Mouse (Mus musculus): ENCODE measurements at regions not wholly inside any gene's neighbourhood (a gene's known extent, or its start where the extent isn't known, plus 50 kb on each side); places are given as distances from the start of the nearest gene placed in this dataset.
"Not testable (repeated sequence)": the region's sequence is repeated elsewhere in the genome, so short reads cannot be mapped to it uniquely, and the experiment has no call there.

- no peak for DNase-seq (ENCODE audit: extremely low spot score, low spot score)
Observed at GRCm38 (mm10) chr13:4935940-4936339, 327.0 kb upstream of the Akr1e1 start.

GRCm38 (mm10) chr13:4939849-4940248 is 330.9 kb upstream of the Akr1e1 start:
- DNase-seq (ENCODE audit: extremely low spot score, low spot score) = no peak

DNA sequence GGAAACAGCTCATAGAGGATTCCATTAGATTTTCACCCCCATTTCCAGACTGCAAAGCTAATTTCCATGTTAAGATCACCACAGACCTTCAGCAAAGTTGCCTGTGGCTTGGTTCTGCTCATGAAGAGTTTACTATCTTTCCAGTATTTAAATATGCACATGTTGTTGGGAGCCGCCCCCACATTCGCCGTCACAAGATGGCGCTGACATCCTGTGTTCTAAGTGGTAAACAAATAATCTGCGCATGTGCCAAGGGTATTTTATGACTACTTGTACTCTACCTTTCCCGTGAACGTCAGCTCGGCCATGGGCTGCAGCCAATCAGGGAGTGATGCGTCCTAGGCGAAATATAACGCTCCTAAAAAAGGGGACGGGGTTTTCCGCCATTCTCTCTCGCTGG is 333.5 kb upstream of the Akr1e1 start:
- peak; percentile 17 for DNase-seq (ENCODE audit: extremely low spot score, low spot score)

DNA sequence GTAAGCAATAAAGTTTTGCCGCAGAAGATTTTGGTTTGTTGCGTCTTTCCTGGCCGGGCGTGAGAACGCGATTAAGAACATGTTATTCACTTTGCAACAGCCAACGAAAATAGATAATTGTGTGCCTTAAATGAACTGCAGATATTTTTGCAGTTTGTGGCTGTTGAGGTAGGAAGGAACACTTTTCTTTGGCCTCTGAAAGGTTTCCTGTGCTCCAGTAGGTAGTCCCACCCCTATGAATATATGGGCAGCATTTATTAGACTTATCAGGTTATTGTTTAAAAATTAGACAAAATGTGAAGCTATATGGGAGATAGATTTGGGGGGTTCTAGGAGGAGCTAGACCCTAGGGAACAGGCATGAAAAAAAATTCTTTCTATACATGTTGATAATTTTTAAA is 334.1 kb upstream of the Akr1e1 start:
- DNase-seq (ENCODE audit: extremely low spot score, low spot score) = peak; percentile 12

- DNase-seq (ENCODE audit: extremely low spot score, low spot score) = no peak
Observed at GRCm38 (mm10) chr13:4955384-4955783, 346.4 kb upstream of the Akr1e1 start.

GRCm38 (mm10) chr13:4964824-4965223 is 355.9 kb upstream of the Akr1e1 start:
- no peak for DNase-seq (ENCODE audit: extremely low spot score, low spot score)

- DNase-seq (ENCODE audit: extremely low spot score, low spot score) = no peak
Observed at GRCm38 (mm10) chr13:4970081-4970892, 361.3 kb upstream of the Akr1e1 start.

DNA sequence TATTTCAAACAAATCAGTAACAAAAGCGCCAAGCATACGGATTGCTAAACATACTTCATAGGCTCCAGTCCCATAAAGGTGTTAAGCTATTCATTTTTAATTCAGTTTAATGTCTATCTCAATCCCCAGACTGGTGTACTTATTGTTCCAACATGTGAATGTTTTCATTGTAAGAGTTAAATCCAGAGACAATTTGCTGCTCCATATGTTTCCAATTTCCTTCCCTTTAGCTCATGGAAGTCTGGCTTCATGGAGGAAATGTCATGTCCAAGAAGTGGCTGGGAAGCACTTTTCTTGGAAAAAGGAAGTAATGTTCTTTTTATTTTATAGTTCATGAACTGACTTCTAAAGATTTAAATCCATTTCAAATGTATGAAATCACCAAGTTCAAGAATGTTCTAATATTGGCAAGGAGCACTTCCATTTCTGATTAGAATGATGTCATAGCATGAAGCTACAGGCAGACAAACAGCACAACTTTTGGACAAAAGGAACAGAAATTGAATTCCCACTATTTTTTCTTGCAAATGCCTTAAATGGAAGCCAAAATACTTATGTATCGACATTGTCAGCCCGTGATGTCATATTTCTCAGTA is 362.6 kb upstream of the Akr1e1 start:
- DNase-seq (ENCODE audit: extremely low spot score, low spot score) = no peak

GRCm38 (mm10) chr13:4992876-4993275 is 383.9 kb upstream of the Akr1e1 start:
- DNase-seq (ENCODE audit: extremely low spot score, low spot score) = no peak

- no peak for DNase-seq (ENCODE audit: extremely low spot score, low spot score)
Observed at GRCm38 (mm10) chr13:5008296-5008695, 399.3 kb upstream of the Akr1e1 start.

GRCm38 (mm10) chr13:5022439-5022838 is 413.5 kb upstream of the Akr1e1 start:
- no peak for DNase-seq (ENCODE audit: extremely low spot score, low spot score)

DNA sequence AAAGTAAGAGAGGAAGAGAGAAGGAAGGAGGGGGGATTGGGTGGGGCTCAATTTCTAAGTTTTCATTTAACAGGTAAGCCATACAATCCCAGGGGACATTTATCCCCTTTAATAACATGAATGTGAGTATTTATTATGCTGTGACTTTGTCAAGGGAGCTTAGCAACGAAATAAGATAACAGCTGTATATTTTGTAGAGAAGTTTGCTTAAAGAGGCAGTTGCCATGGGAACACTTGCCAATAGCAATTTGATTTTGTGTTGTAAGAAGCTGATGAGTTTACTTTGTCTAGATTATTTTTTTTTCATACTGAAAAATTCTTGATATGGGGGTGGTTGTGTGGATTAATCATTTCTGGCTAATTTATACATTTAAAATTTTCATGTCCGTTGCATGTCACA is 450.9 kb upstream of the Akr1e1 start:
- DNase-seq (ENCODE audit: extremely low spot score, low spot score) = no peak

DNA sequence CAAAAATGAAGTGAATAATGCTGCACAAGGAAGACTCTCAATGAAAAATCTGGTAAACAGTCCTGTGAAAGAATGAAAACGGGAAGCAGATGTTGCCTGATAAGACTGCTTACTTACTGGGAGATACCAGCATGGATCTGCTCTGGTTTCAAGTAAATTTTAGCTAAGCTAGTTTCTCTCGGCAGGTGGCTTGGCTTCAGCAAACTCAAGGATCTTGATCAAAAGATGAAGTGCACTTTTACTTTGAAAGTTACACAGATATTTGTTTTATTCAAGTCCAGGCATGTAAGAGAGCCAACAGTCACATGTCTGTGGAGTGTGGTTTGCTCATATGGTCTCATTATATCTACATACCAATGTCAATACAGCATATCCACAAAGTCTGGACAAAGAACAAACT is 451.5 kb upstream of the Akr1e1 start:
- no peak for DNase-seq (ENCODE audit: extremely low spot score, low spot score)

DNA sequence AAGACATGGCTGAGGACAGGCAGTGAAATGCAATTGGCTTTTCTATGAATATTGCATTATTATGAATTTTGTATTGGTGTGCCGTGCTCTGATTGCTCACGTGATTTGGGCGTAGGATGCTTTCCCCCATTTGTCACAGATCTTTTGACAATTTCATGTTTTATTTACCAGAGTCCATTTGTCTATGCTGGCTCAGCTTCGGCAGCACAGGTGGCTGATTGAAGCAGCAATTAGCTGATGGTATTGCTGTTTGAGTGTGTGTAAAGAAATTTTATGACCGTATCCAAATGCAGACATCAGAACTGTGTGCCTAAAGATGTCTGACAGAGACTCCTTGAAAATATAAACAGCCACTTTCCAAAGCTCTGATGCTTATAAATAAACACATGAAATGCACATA is 498.5 kb upstream of the Akr1e1 start:
- no peak for DNase-seq (ENCODE audit: extremely low spot score, low spot score)

GRCm38 (mm10) chr13:5154911-5155310 is 545.9 kb upstream of the Akr1e1 start:
- no peak for DNase-seq (ENCODE audit: extremely low spot score, low spot score)

- DNase-seq (ENCODE audit: extremely low spot score, low spot score) = no peak
Observed at GRCm38 (mm10) chr13:5159765-5160684, 551.1 kb upstream of the Akr1e1 start.

DNA sequence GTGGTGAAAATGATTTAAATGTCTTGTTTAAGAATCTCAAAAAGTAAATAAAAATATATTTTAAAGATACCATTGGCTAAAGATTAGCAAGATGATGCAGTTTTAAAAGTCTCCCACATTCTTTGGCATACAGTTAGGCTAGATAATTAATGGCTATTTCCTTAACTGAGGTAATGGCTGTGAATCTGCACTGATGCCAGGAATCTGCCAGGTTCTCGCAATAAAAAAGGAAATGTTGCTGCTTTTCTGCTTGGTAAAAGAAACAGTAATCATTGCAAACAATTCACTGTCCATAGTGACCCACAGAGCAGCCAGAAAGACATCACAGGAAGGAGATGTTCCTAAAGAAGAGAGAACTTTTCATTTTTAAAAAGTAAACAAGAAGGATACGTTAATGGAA is 557.7 kb upstream of the Akr1e1 start:
- DNase-seq (ENCODE audit: extremely low spot score, low spot score) = no peak

DNA sequence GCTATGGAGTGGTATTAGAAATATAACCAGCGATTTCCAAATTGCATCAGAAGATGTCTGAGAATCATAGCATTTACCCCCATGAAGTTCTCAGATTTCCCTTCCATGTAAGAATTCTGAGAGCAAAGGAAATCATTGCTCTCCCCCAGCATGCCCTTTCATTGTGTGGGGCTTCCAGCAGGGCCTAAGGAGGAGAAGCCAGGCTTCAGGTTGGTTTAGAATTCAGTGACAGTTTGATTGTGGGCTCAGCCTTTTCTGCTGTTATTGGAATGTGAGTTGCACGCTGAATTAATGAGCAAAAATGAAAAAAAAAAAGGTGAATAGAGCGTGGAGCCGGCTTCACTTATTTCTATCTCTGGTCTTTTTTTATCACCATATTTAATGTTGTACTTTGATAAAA is 570.0 kb upstream of the Akr1e1 start:
- DNase-seq (ENCODE audit: extremely low spot score, low spot score) = no peak

DNA sequence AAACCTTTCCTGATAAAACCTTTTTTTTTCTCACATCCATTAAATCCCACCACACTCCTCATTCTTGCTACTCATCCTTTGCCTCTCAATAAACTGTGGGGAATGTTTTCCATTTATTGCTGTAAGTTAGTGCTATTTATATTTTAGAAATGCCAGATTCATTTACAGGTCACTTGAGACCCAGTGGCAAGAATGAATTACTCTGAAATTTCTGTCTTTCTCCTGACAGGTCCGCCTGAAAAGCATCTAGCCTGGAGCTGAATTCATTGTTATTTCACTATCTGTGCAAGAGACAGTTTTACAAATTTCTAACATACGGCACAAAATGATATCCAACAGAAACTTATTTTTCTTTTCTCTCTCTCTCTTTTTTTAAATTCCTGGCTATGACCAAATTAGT is 570.6 kb upstream of the Akr1e1 start:
- DNase-seq (ENCODE audit: extremely low spot score, low spot score) = no peak

GRCm38 (mm10) chr13:5185237-5185800 is 576.3 kb upstream of the Akr1e1 start:
- not testable (repeated sequence) for DNase-seq (ENCODE audit: extremely low spot score, low spot score)

- no peak for DNase-seq (ENCODE audit: extremely low spot score, low spot score)
Observed at GRCm38 (mm10) chr13:5202736-5203135, 593.8 kb upstream of the Akr1e1 start.

DNA sequence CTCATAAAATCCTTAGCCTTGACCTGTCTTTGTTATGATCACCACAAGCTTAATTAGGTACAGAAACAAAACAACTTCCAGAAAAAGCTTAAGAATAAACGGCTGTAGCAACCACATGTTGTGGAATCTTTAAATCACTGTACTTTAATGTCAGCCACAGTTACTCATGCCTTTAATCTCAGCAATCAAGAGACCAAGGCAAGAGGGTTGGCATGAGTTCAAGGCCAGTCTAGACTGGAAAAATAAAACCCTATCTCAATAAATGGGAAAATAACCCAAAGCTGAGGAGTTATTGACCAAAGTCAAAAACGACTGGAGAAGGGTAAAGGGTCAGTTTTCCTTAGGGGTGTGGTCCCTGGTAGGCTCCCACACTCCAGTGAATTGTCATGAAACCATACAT is 595.2 kb upstream of the Akr1e1 start:
- no peak for DNase-seq (ENCODE audit: extremely low spot score, low spot score)
